Mouse (Mus musculus) heart, postnatal 0 days (tissue): Measurements from ENCODE around the gene Arid1b. TPM values are rescaled to one million over a fixed set of nuclear protein-coding genes. Genes with fewer than 3 reads are reported as not detected.

ENCODE experiments used
- ATAC-seq: fragments of 200-750 bp; cut with Nextera tagmentation; 2 replicates; pipeline ENCODE4 v1.8.0; 2017; ENCODE audit warnings: low read depth, moderate number of reproducible peaks, moderate library complexity; ENCODE audit not compliant: insufficient read depth
- DNase-seq: peaks from one replicate; pipeline ENCODE4 v3.0.0-alpha.2; 2016; ENCODE audit warnings: low spot score
- H3K27ac ChIP-seq: fragments of 300-500 bp; sonication (generic); 2 replicates; pipeline ENCODE4 v1.5.1; 2014; ENCODE audit warnings: low read depth, mild to moderate bottlenecking
- H3K27me3 ChIP-seq: fragments of 300-500 bp; sonication (generic); 2 replicates; pipeline ENCODE4 v1.6.1; 2014; ENCODE audit warnings: low read length, mixed read lengths; ENCODE audit not compliant: control insufficient read depth, insufficient read depth
- H3K36me3 ChIP-seq: fragments of 300-500 bp; sonication (generic); replicated peaks from 2 replicates; pipeline ENCODE4 v1.6.1; 2014; ENCODE audit warnings: low read length, mixed read lengths; ENCODE audit not compliant: control insufficient read depth, insufficient read depth
- H3K4me1 ChIP-seq: fragments of 300-500 bp; sonication (generic); 2 replicates; pipeline ENCODE4 v1.6.1; 2014; ENCODE audit warnings: antibody characterized with exemption; ENCODE audit not compliant: control insufficient read depth, insufficient read depth
- H3K4me2 ChIP-seq: fragments of 300-500 bp; sonication (generic); 2 replicates; pipeline ENCODE4 v1.6.1; 2014; ENCODE audit warnings: low read depth, mild to moderate bottlenecking, low read length, moderate library complexity
- H3K4me3 ChIP-seq: fragments of 300-500 bp; sonication (generic); 2 replicates; pipeline ENCODE4 v1.5.1; 2014; ENCODE audit warnings: low read depth, low read length
- H3K9ac ChIP-seq: fragments of 300-500 bp; sonication (generic); replicated peaks from 2 replicates; pipeline ENCODE4 v1.6.1; 2014; ENCODE audit warnings: low read depth, low read length, mixed read lengths
- H3K9me3 ChIP-seq: fragments of 300-500 bp; sonication (generic); replicated peaks from 2 replicates; pipeline ENCODE4 v1.6.1; 2016; ENCODE audit warnings: low read length; ENCODE audit not compliant: control insufficient read depth
- CTCF ChIP-seq: IDR thresholded peaks from 2 replicates; pipeline ENCODE4 v1.5.1; 2016; ENCODE audit warnings: antibody characterized with exemption, control low read depth, low read depth
- EP300 ChIP-seq: IDR thresholded peaks from 2 replicates; pipeline ENCODE4 v1.6.1; 2016; ENCODE audit warnings: antibody characterized with exemption, low read depth
- WGBS: fragments of 180-500 bp; shearing (Covaris S2); extraction: QIAGEN DNeasy Blood & Tissue Kit; methylation state at CpG from one replicate; pipeline ENCODE4 v1.1.7; 2014; 5-methylcytosine and 5-hydroxymethylcytosine counted together
- polyA plus RNA-seq: library from polyadenylated mRNA; unstranded; fragments of >200 nt; fragmentation: Nextera tagmentation; extraction: Ambion mirVana; gene quantifications from 2 replicates; pipeline ENCODE4 v1.2.1, GENCODE M21; 2015
- total RNA-seq: library from RNA; depleted of rRNA; stranded (reverse); fragments of >200 nt; gene quantifications from 2 replicates; pipeline ENCODE4 v1.2.3, GENCODE M21; 2014; ENCODE audit warnings: low replicate concordance

The Arid1b gene
- total and polyA plus RNA-seq, 2 experiments from 2014 or later: 4.4 to 27.3 TPM

DNA sequence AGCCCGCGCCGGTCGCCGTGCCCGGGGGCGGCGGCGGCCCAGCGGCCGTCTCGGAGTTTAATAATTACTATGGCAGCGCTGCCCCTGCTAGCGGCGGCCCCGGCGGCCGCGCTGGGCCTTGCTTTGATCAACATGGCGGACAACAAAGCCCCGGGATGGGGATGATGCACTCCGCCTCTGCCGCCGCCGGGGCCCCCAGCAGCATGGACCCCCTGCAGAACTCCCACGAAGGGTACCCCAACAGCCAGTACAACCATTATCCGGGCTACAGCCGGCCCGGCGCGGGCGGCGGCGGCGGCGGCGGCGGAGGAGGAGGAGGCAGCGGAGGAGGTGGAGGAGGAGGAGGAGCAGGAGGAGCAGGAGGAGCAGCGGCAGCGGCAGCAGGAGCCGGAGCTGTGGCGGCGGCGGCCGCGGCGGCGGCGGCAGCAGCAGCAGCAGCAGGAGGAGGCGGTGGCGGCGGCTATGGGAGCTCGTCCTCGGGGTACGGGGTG lies 1.5 kb downstream of the Arid1b start:
- DNase-seq (peak; percentile 69), ATAC-seq (peak; percentile 24)
- H3K36me3 ChIP-seq: no peaks in the 10 kb centered on the region
- H3K27me3 ChIP-seq: no peaks in the 10 kb centered on the region
- peak overlapping the region; percentile 99 for H3K9ac ChIP-seq
- peak overlapping the region; percentile 88 for H3K4me2 ChIP-seq
- peaks cover 19% of the 10 kb centered on the region for H3K4me1 ChIP-seq
- WGBS: 0% methylated on average over 17 of the region's 56 CpGs
- no peaks in the 10 kb centered on the region for H3K9me3 ChIP-seq
- H3K4me3 ChIP-seq: peak overlapping the region; percentile 88
- TF ChIP-seq CTCF (no peak), EP300 (no peak)
- peak overlapping the region; percentile 98 for H3K27ac ChIP-seq

DNA sequence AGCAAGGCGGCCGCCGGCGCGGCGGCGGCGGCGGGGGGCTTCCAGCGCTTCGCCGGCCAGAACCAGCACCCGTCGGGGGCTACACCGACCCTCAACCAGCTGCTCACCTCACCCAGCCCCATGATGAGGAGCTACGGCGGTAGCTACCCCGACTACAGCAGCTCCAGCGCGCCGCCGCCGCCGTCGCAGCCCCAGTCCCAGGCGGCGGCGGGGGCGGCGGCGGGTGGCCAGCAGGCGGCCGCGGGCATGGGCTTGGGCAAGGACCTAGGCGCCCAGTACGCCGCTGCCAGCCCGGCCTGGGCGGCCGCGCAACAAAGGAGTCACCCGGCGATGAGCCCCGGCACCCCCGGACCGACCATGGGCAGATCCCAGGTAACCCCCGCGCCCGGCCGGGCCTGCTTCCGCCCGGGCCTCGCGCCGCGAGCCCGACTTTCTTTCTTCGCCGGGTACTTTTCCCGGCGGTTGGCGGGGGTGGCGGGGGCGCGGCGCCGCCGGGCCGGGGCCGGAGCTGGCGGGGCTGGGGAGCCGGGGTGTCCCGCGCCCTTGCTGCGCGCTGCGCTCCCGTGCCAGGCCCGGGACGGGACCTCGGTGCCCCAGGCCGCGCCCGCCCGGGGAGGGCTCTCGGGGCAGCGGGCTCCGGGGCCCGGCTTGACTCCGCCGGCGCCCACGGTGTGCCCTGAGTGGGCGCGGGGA lies 2.1 kb downstream of the Arid1b start:
- under 1% methylated on average over 39 of the region's 95 CpGs for WGBS
- ATAC-seq: peak; percentile 34; the same call in 1 of the 2 replicates

DNA sequence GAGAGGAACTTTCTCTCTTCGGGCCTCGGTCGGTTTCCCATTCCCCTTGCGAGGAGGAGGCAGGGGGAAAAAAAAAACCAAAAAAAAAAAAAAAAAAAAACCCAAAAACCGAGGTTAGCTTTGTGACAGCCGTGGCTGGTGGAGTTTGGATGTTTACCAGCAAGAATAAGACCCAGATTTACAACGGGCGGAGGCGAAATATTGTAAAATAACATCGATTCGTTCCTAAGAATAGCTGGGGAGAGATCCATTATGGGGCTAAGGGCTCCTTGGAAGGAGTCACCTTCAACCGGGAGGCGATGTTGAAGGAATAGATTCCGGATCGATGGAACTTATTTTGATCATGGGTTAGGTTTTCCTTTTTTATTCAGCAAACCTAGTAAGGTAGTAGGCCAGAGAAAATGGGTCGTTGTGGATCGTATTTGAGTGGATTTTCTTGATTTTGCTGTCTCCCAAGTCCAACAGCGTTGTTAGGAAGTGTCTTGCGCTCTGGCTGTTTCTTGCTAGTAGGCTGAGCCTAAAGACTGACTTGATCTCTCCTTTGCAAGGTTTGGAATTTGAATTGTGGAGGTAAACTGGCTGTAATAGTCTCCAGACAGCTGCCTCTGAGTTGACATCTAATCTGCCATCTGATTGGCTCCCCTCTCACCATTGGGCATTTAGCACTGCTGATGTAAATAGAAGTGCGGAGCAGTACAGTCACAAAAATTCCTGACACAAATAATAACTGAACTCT lies 2.9 kb downstream of the Arid1b start:
- Histone ChIP-seq H3K27me3 (no peaks in the 10 kb centered on the region), H3K36me3 (no peaks in the 10 kb centered on the region), H3K27ac (peak overlapping the region; percentile 98), H3K9me3 (no peaks in the 10 kb centered on the region), H3K4me1 (peaks cover 32% of the 10 kb centered on the region), H3K4me3 (peak overlapping the region; percentile 88), H3K4me2 (peak overlapping the region; percentile 88), H3K9ac (peak overlapping the region; percentile 99)
- ATAC-seq (no peak), DNase-seq (peak; percentile 43)
- under 1% methylated on average over 20 of the region's 20 CpGs for WGBS
- TF ChIP-seq EP300 (no peak), CTCF (no peak)

More for the DNA sequence above, 2.1 kb downstream of the Arid1b start:
- Histone ChIP-seq H3K9me3 (no peaks in the 10 kb centered on the region), H3K4me3 (peak overlapping the region; percentile 88), H3K4me2 (peak overlapping the region; percentile 88), H3K36me3 (no peaks in the 10 kb centered on the region), H3K27ac (peak overlapping the region; percentile 98), H3K9ac (peak overlapping the region; percentile 99), H3K4me1 (peaks cover 25% of the 10 kb centered on the region), H3K27me3 (no peaks in the 10 kb centered on the region)
- no peak for TF ChIP-seq CTCF
- TF ChIP-seq EP300: no peak
- peak; percentile 25 for DNase-seq

DNA sequence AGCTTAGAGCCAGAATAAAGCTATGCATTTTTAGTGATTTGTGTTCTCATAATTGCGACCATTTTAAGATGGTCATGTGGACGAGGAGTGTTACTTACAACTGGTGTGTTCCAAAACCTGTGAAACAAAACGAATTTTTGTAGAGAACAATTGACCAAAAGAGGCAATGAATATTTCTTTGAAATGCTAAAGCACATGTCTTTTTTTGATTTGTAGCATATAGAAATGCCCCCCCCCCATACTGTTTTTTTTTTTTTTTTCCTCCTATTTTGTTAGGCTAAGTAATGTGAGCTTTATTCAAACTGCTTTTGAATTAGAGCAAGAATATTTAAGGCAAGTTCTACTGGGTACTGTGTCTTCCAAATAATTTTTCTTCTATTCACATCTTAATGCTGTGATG lies 3.8 kb downstream of the Arid1b start:
- Histone ChIP-seq H3K9ac (no peak overlapping the region), H3K27me3 (no peaks in the 10 kb centered on the region), H3K4me2 (peak overlapping the region; percentile 16; the same call in 1 of the 2 replicates), H3K27ac (no peak overlapping the region), H3K36me3 (no peaks in the 10 kb centered on the region), H3K4me3 (no peak overlapping the region; the same call in 1 of the 2 replicates), H3K9me3 (no peaks in the 10 kb centered on the region), H3K4me1 (peaks cover 40% of the 10 kb centered on the region)
- 69% methylated on average over 3 of the region's 3 CpGs for WGBS
- no peak for TF ChIP-seq EP300
- no peak for TF ChIP-seq CTCF
- no peak for DNase-seq
- no peak for ATAC-seq

DNA sequence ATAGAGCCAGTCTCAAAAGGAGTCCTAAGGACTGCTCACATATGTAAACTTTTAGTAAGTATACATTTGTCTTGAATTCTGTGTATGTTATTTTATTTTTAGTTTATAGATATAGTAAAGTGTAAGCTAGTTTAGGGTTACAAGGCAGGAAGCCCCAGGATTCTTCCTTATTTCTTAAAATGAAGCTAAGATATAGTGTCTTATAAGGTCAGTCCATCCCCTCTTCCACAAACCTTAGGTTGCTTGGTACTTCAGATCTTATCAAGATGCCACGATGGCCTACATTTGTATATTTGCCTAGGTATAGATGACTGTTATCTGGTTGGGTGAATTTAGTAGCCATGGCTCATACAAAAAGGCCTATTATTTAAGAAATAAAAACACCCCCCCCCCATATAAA lies 5.1 kb downstream of the Arid1b start:
- H3K4me1 ChIP-seq: peaks cover 51% of the 10 kb centered on the region
- no peak for DNase-seq

More for the DNA sequence above, 5.1 kb downstream of the Arid1b start:
- Histone ChIP-seq H3K4me3 (no peak overlapping the region), H3K27ac (no peak overlapping the region), H3K36me3 (no peaks in the 10 kb centered on the region), H3K27me3 (no peaks in the 10 kb centered on the region), H3K9me3 (no peaks in the 10 kb centered on the region), H3K9ac (no peak overlapping the region), H3K4me2 (no peak overlapping the region)
- no peak for ATAC-seq
- 64% methylated on average over 1 of the region's 1 CpGs for WGBS
- TF ChIP-seq CTCF: no peak
